Mouse (Mus musculus) G1E (cell line): ENCODE data around the gene Dysf. TPM values are rescaled to one million over a fixed set of nuclear protein-coding genes. Genes with fewer than 3 reads are reported as not detected.

Source experiments
- ATAC-seq: 2 replicates; pipeline ENCODE4 v1.8.0; 2016; ENCODE audit warnings: mild to moderate bottlenecking; ENCODE audit not compliant: insufficient number of reproducible peaks, poor library complexity, low FRiP score, severe bottlenecking; ENCODE audit errors: extremely low read depth
- DNase-seq: peaks from one replicate; pipeline ENCODE4 v3.0.0; 2012; ENCODE audit warnings: low spot score
- H3K27me3 ChIP-seq: 2 replicates; pipeline ENCODE4 v1.6.1; 2012; ENCODE audit warnings: mild to moderate bottlenecking, low read length, inconsistent platforms; ENCODE audit not compliant: insufficient read depth
- H3K36me3 ChIP-seq: replicated peaks from 2 replicates; pipeline ENCODE3; 2012; ENCODE audit warnings: mild to moderate bottlenecking, inconsistent platforms
- H3K4me1 ChIP-seq: 2 replicates; pipeline ENCODE4 v1.6.1; 2012; ENCODE audit warnings: low read depth, low read length, inconsistent platforms, mixed read lengths; ENCODE audit not compliant: insufficient read depth
- H3K4me3 ChIP-seq: 2 replicates; pipeline ENCODE4 v1.5.1; 2012; ENCODE audit warnings: low read depth, mild to moderate bottlenecking, inconsistent platforms, low read length, moderate library complexity, mixed read lengths
- H3K9me3 ChIP-seq: replicated peaks from 2 replicates; pipeline ENCODE4 v1.6.1; 2012; ENCODE audit warnings: inconsistent platforms
- CTCF ChIP-seq: IDR thresholded peaks from 2 replicates; pipeline ENCODE4 v1.5.1; 2012; ENCODE audit warnings: low read depth, low read length, inconsistent platforms, mixed read lengths
- GATA1 ChIP-seq: IDR thresholded peaks from 2 replicates; pipeline ENCODE4 v1.6.1; 2012; ENCODE audit warnings: borderline replicate concordance, low read length, inconsistent platforms, mixed read lengths
- GATA2 ChIP-seq: IDR thresholded peaks from 2 replicates; pipeline ENCODE4 v1.6.1; 2012; ENCODE audit warnings: low read depth, low read length, inconsistent platforms, borderline replicate concordance
- POLR2AphosphoS5 ChIP-seq: IDR thresholded peaks from 2 replicates; pipeline ENCODE4 v1.6.1; 2012; ENCODE audit warnings: low read depth, low read length, inconsistent platforms; ENCODE audit not compliant: insufficient replicate concordance
- TAL1 ChIP-seq: conservative IDR thresholded peaks from 2 replicates; pipeline ENCODE4 v1.6.1; 2012; ENCODE audit warnings: low read depth, low read length, inconsistent platforms, mixed read lengths
- polyA plus RNA-seq: library from polyadenylated mRNA; stranded (reverse); fragments of >175 nt; gene quantifications from 2 replicates; pipeline ENCODE4 v1.2.3, GENCODE M21; 2012
- total RNA-seq, 2 experiments: library from RNA; stranded (forward) in 1 of 2; stranded (reverse) in 1 of 2; fragments of 200-1000 nt in 1 of 2; fragments of >200 nt in 1 of 2; fragmentation: Nextera tagmentation in 1 of 2; gene quantifications; 2 replicates each; pipeline ENCODE4 v1.2.3; 2014 to 2017

The Dysf gene
- total and polyA plus RNA-seq, 3 experiments = 0.11 TPM; not detected in 2

DNA sequence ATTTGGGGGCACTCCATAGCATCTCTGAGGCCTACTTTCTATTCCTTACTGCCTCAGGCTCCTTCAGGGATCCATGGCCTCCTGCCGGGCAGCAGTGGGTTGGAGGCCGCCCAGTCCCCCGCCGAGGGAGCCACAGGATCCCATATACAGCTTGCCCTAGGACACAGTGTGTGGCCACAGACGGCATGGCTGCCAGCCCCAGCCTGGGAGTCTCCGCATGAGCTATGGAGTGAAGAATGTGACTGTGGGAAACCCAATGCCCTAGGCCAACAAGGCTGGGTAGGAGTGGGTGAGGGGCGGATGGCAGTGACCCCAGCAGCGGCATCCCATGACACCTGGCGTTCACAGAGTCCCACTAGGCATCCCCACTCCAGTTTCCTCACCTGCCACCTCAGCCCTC lies 116.2 kb downstream of the Dysf start:
- H3K9me3 ChIP-seq = no peaks in the 10 kb centered on the region
- no peak for TF ChIP-seq GATA1
- TF ChIP-seq GATA2 = no peak
- TF ChIP-seq POLR2AphosphoS5 = no peak
- no peak for TF ChIP-seq TAL1
- no peak for TF ChIP-seq CTCF
- no peak for DNase-seq
- no peaks in the 10 kb centered on the region for H3K4me1 ChIP-seq
- ATAC-seq = no peak
- H3K27me3 ChIP-seq = no peaks in the 10 kb centered on the region; the same call in 1 of the 2 replicates
- no peak overlapping the region for H3K4me3 ChIP-seq
- no peaks in the 10 kb centered on the region for H3K36me3 ChIP-seq

DNA sequence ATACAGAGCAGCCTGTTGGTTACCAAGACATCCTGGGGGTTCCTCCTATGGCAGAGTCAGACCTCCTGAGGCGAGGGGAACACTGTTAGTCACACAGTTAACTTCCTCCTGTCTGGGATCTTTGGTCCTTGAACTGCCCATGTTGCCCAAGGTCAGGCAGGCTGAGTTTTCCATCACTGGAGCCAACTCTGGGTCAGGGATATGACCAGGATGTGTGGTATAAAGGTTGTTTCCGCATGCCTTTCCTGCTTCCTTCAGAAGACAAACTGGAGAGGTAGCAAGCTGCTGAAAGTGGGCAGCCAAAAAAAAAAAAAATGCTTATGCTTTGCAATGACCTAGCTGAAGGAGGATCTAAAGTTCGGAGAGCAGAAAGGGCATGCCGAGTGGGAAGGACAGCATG lies 116.7 kb downstream of the Dysf start:
- DNase-seq (no peak), ATAC-seq (no peak)
- H3K27me3 ChIP-seq = no peaks in the 10 kb centered on the region; the same call in 1 of the 2 replicates
- H3K4me3 ChIP-seq = no peak overlapping the region
- no peaks in the 10 kb centered on the region for H3K9me3 ChIP-seq
- no peaks in the 10 kb centered on the region for H3K4me1 ChIP-seq
- no peaks in the 10 kb centered on the region for H3K36me3 ChIP-seq
- TF ChIP-seq CTCF (no peak), GATA1 (no peak), POLR2AphosphoS5 (no peak), TAL1 (no peak), GATA2 (no peak)

GRCm38 (mm10) chr6:84128229-84128628 lies 119.8 kb downstream of the Dysf start:
- ATAC-seq (no peak), DNase-seq (no peak)
- Histone ChIP-seq H3K4me1 (no peaks in the 10 kb centered on the region), H3K9me3 (no peaks in the 10 kb centered on the region), H3K27me3 (no peaks in the 10 kb centered on the region; the same call in 1 of the 2 replicates), H3K4me3 (no peak overlapping the region), H3K36me3 (no peaks in the 10 kb centered on the region)
- TF ChIP-seq POLR2AphosphoS5 (no peak), GATA1 (no peak), TAL1 (no peak), GATA2 (no peak), CTCF (no peak)

DNA sequence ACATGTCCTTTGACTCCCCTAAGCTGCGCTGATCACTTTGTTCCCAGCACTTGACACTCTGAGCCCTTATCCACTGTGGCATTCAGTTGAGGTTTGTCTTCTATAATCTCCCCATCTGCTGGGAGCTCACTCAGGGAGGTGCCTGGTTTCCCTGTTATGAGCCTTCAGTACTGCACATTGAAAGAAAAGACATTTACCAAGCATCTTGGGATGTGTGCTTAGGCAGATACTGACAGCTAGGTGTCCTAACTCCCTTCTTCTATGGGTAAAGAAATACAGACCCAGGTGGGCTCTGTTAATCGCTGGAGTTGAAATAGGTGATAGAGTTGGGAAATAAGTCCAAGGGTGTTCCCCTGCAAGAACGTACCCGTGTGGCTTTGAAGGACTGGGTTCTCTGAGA lies 122.5 kb downstream of the Dysf start:
- no peak for DNase-seq
- ATAC-seq = no peak
- Histone ChIP-seq H3K4me1 (no peaks in the 10 kb centered on the region), H3K36me3 (no peaks in the 10 kb centered on the region), H3K27me3 (no peaks in the 10 kb centered on the region), H3K9me3 (no peaks in the 10 kb centered on the region), H3K4me3 (no peak overlapping the region)
- no peak for TF ChIP-seq TAL1

DNA sequence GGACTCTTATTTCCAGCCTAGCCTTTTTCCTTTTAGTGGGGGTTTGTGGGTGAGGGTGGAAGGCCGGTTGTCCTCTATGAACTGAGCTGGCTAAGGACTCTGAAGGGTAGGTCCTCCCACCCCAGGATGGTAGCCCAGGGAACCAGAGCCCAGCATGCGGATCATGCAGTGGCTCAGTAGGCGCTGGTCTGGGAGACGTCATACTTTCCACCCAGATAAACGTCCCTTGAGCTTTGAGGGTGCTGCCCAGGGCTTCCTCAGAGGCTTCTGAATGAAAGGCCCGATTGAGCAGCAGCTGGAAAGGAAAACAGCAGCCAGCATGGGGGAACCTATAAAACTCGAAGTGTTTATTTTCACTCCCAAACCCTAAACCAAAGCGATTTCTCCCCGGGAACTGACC lies 123.1 kb downstream of the Dysf start:
- ATAC-seq (no peak), DNase-seq (no peak)

DNA sequence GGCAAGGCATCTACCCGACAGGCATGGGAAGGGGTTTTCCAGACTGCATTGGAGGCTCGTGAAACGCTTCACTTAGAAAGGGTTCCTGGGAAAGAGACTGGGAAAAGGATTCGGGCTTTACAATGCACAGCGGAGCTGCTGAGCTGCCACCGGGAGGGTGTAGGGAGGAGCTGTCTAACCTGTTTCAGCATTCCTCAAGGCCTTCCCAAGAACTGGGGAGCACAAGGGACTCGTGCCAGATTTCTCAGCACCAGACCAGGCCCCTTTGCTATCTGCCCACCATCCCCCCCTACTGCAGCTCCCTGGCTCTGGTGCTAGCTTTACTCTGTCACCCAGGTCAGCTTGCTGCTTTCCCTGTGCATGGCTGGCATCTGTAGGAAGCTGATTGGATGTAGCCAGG lies 124.7 kb downstream of the Dysf start:
- TF ChIP-seq GATA2 (no peak), POLR2AphosphoS5 (no peak), CTCF (no peak)
- no peak for DNase-seq
- H3K36me3 ChIP-seq = no peaks in the 10 kb centered on the region
- no peaks in the 10 kb centered on the region for H3K9me3 ChIP-seq
- no peak for ATAC-seq
- no peaks in the 10 kb centered on the region for H3K27me3 ChIP-seq
- H3K4me3 ChIP-seq = no peak overlapping the region
- H3K4me1 ChIP-seq = no peaks in the 10 kb centered on the region

More for the DNA sequence above, 123.1 kb downstream of the Dysf start:
- H3K36me3 ChIP-seq = no peaks in the 10 kb centered on the region
- H3K9me3 ChIP-seq = no peaks in the 10 kb centered on the region
- TF ChIP-seq CTCF = no peak
- no peak for TF ChIP-seq GATA1
- TF ChIP-seq TAL1 = no peak
- TF ChIP-seq GATA2 = no peak
- TF ChIP-seq POLR2AphosphoS5 = no peak
- H3K27me3 ChIP-seq = no peaks in the 10 kb centered on the region
- no peak overlapping the region for H3K4me3 ChIP-seq
- no peaks in the 10 kb centered on the region for H3K4me1 ChIP-seq

DNA sequence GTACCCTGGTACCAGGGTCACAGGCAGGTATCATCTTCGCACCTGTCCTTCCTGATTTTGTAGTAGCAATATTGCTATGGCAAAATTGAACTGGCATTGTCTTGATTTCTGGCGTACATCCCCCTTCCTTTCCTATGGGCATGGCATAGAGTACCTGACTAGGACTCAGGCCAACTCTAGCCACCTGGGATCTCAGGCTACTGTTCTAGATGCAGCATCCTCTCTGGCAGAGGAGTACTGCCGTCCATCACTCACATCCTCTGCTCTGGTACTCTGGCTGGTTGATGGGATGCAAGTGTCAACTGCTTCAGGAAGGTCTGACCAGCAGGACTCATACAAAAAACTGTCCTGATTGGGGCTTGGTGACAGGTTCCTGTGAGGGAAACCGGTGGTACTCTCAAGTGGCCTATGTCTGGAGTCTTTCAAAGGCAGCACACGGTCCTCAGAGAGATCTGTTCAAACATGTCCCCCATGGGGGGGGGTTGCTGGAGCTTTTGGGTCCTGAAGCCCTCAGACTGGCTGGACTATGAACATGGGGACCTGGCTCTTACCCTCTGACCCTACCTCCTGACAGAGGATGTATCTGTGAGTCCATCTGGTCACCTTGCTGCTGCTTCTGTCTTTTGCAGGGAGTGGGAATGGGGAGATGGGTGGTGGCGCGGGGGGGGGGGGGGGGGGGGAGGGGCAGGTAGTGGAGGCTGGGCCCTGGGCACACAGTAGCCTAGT lies 125.8 kb downstream of the Dysf start:
- H3K4me1 ChIP-seq = no peaks in the 10 kb centered on the region
- TF ChIP-seq CTCF = no peak
- no peak for TF ChIP-seq POLR2AphosphoS5
- TF ChIP-seq TAL1 = no peak
- TF ChIP-seq GATA2 = no peak
- no peak for TF ChIP-seq GATA1
- no peaks in the 10 kb centered on the region for H3K9me3 ChIP-seq
- H3K27me3 ChIP-seq = no peaks in the 10 kb centered on the region
- no peak for ATAC-seq
- H3K36me3 ChIP-seq = no peaks in the 10 kb centered on the region
- DNase-seq = no peak
- H3K4me3 ChIP-seq = no peak overlapping the region
